In genomic region chr12:83178770-83179169, GRCm38 (mm10) we compare ENCODE assay signal across 27 mouse cellular contexts.
A peak's percentile ranks its signal among the peaks of the same experiment; 100 is the strongest.
DNase-seq lines count a peak whose midpoint lies in the region; ATAC-seq and TF ChIP-seq lines count a peak whose summit lies in the region.
"Had no signal": no experiment of that assay in that cellular context is flagged by ENCODE, and none has a peak within 500 bp of the region (broad histone marks: within the 10 kb centered on the region; RNA-seq: fewer than 3 reads in every experiment).

No protein-coding gene starts in this region.

- no peaks in the 10 kb centered on the region for H3K27me3 ChIP-seq in hindbrain, embryonic 15.5 days
- H3K27me3 ChIP-seq in hindbrain, embryonic 12.5 days: no peaks in the 10 kb centered on the region
- no peaks in the 10 kb centered on the region for H3K27me3 ChIP-seq in midbrain, embryonic 14.5 days (ENCODE audit: control insufficient read depth, insufficient read depth, low read length)
- H3K27me3 ChIP-seq in midbrain, postnatal 0 days (ENCODE audit: insufficient read depth, low read length): no peaks in the 10 kb centered on the region
- no peaks in the 10 kb centered on the region for H3K27me3 ChIP-seq in forebrain, embryonic 15.5 days
- H3K27me3 ChIP-seq: embryonic facial prominence, embryonic 15.5 days; heart, embryonic 12.5 days; kidney, embryonic 15.5 days; limb, embryonic 15.5 days; stomach, embryonic 15.5 days had no signal

- no peak overlapping the region for H3K4me3 ChIP-seq in hindbrain, embryonic 15.5 days
- no peak overlapping the region for H3K4me3 ChIP-seq in hindbrain, embryonic 12.5 days
- no peak overlapping the region for H3K4me3 ChIP-seq in midbrain, embryonic 14.5 days (replicated peaks; ENCODE audit: low read depth, low read length)
- H3K4me3 ChIP-seq in midbrain, postnatal 0 days (ENCODE audit: low read depth, low read length): no peak overlapping the region
- H3K4me3 ChIP-seq in forebrain, embryonic 15.5 days: no peak overlapping the region
- H3K4me3 ChIP-seq: embryonic facial prominence, embryonic 15.5 days; heart, embryonic 12.5 days; kidney, embryonic 15.5 days; limb, embryonic 15.5 days; stomach, embryonic 15.5 days had no signal

- peak overlapping the region; percentile 6; the same call in 1 of the 2 replicates for H3K27ac ChIP-seq in hindbrain, embryonic 15.5 days (replicated peaks)
- H3K27ac ChIP-seq in hindbrain, embryonic 12.5 days: no peak overlapping the region
- peak overlapping the region; percentile 6; the same call in 1 of the 2 replicates for H3K27ac ChIP-seq in midbrain, embryonic 14.5 days (replicated peaks; ENCODE audit: low read depth, low read length)
- H3K27ac ChIP-seq in midbrain, postnatal 0 days (ENCODE audit: low read depth, low read length): no peak overlapping the region
- H3K27ac ChIP-seq in forebrain, embryonic 15.5 days (replicated peaks): no peak overlapping the region
- H3K27ac ChIP-seq: embryonic facial prominence, embryonic 15.5 days; kidney, embryonic 15.5 days; limb, embryonic 15.5 days; liver, embryonic 14.5 days; stomach, embryonic 15.5 days had no signal

- 46% methylated on average over 2 of the region's 2 CpGs for WGBS in hindbrain, embryonic 15.5 days
- 67% methylated on average over 2 of the region's 2 CpGs for WGBS in hindbrain, embryonic 12.5 days
- 77% methylated on average over 2 of the region's 2 CpGs for WGBS in midbrain, embryonic 14.5 days
- 53% methylated on average over 2 of the region's 2 CpGs for whole genome bisulfite sequencing in midbrain, postnatal 0 days
- WGBS in forebrain, embryonic 15.5 days: 78% methylated on average over 2 of the region's 2 CpGs

- TF ChIP-seq CTCF in midbrain, postnatal 0 days (IDR thresholded peaks at IDR 0.05): no peak

- no peak overlapping the region for H3K9ac ChIP-seq in hindbrain, embryonic 15.5 days
- no peak overlapping the region for H3K9ac ChIP-seq in hindbrain, embryonic 12.5 days
- H3K9ac ChIP-seq in midbrain, embryonic 14.5 days (replicated peaks; ENCODE audit: low read length): no peak overlapping the region
- H3K9ac ChIP-seq in midbrain, postnatal 0 days (replicated peaks; ENCODE audit: low read length, poor library complexity, severe bottlenecking): no peak overlapping the region
- no peak overlapping the region for H3K9ac ChIP-seq in forebrain, embryonic 15.5 days (replicated peaks)
- H3K9ac ChIP-seq: embryonic facial prominence, embryonic 15.5 days; heart, embryonic 12.5 days; kidney, embryonic 15.5 days; limb, embryonic 15.5 days; liver, embryonic 14.5 days; lung, embryonic 14.5 days; stomach, embryonic 15.5 days had no signal

- ATAC-seq in cerebellum, adult (ENCODE audit: insufficient number of reproducible peaks, low FRiP score, low TSS enrichment): no peak
- ATAC-seq in hindbrain, embryonic 15.5 days (ENCODE audit: low FRiP score, low read depth): peak; percentile 23; the same call in 1 of the 2 replicates
- ATAC-seq in hindbrain, embryonic 12.5 days (ENCODE audit: low FRiP score): no peak
- ATAC-seq in midbrain, embryonic 14.5 days (ENCODE audit: low FRiP score, low TSS enrichment): no peak
- no peak for ATAC-seq in midbrain, postnatal 0 days (ENCODE audit: low FRiP score)
- ATAC-seq in forebrain, embryonic 15.5 days (replicated peaks): no peak
- ATAC-seq: activated CD4-positive, CD25-positive, alpha-beta regulatory T cell, adult 4 months; forebrain, embryonic 16.5 days had no signal

- no peaks in the 10 kb centered on the region for H3K9me3 ChIP-seq in hindbrain, embryonic 15.5 days
- no peaks in the 10 kb centered on the region for H3K9me3 ChIP-seq in hindbrain, embryonic 12.5 days (replicated peaks)
- no peaks in the 10 kb centered on the region for H3K9me3 ChIP-seq in midbrain, embryonic 14.5 days (ENCODE audit: control insufficient read depth, low read length)
- H3K9me3 ChIP-seq in midbrain, postnatal 0 days (ENCODE audit: low read length): no peaks in the 10 kb centered on the region
- no peaks in the 10 kb centered on the region for H3K9me3 ChIP-seq in forebrain, embryonic 15.5 days
- H3K9me3 ChIP-seq: embryonic facial prominence, embryonic 15.5 days; heart, embryonic 12.5 days; kidney, embryonic 15.5 days; limb, embryonic 15.5 days; stomach, embryonic 15.5 days had no signal

- peaks cover 3% of the 10 kb centered on the region; the same call in 1 of the 2 replicates for H3K4me1 ChIP-seq in hindbrain, embryonic 15.5 days (replicated peaks)
- no peaks in the 10 kb centered on the region for H3K4me1 ChIP-seq in hindbrain, embryonic 12.5 days
- no peaks in the 10 kb centered on the region for H3K4me1 ChIP-seq in midbrain, embryonic 14.5 days (ENCODE audit: control insufficient read depth, insufficient read depth, low read length)
- H3K4me1 ChIP-seq in midbrain, postnatal 0 days (ENCODE audit: insufficient read depth, low read length): no peaks in the 10 kb centered on the region; the same call in 1 of the 2 replicates
- H3K4me1 ChIP-seq in forebrain, embryonic 15.5 days: no peaks in the 10 kb centered on the region
- H3K4me1 ChIP-seq: embryonic facial prominence, embryonic 15.5 days; heart, embryonic 12.5 days; kidney, embryonic 15.5 days; limb, embryonic 15.5 days; stomach, embryonic 15.5 days had no signal

- DNase-seq in cerebellum, adult 11 months: peak; percentile 44
- no peak for DNase-seq in midbrain, embryonic 14.5 days
- DNase-seq in midbrain, postnatal 0 days (ENCODE audit: low spot score): no peak
- DNase-seq in retina, embryonic 14.5 days (ENCODE audit: low spot score): peak; percentile 26
- DNase-seq: adrenal gland, postnatal 10 days; gastrocnemius, postnatal 25 days; heart, adult 18-20 months; heart, postnatal 10 days; kidney, adult 11 months; kidney, postnatal 36 days; layer of hippocampus, adult 9-11 months; left cerebral cortex, postnatal 4 days; lung, embryonic 14.5 days; lung, postnatal 4 days; thymus, postnatal 25 days had no signal

- H3K4me2 ChIP-seq in hindbrain, embryonic 15.5 days: no peak overlapping the region
- H3K4me2 ChIP-seq in hindbrain, embryonic 12.5 days (replicated peaks): no peak overlapping the region
- no peak overlapping the region for H3K4me2 ChIP-seq in midbrain, embryonic 14.5 days (ENCODE audit: low read length)
- H3K4me2 ChIP-seq in midbrain, postnatal 0 days (ENCODE audit: low read depth, low read length, poor library complexity, severe bottlenecking): no peak overlapping the region
- no peak overlapping the region for H3K4me2 ChIP-seq in forebrain, embryonic 15.5 days (replicated peaks)
- H3K4me2 ChIP-seq: embryonic facial prominence, embryonic 15.5 days; heart, embryonic 12.5 days; kidney, embryonic 15.5 days; limb, embryonic 15.5 days; lung, embryonic 14.5 days; stomach, embryonic 15.5 days had no signal

- H3K36me3 ChIP-seq in hindbrain, embryonic 15.5 days: no peaks in the 10 kb centered on the region
- H3K36me3 ChIP-seq in hindbrain, embryonic 12.5 days: no peaks in the 10 kb centered on the region
- no peaks in the 10 kb centered on the region for H3K36me3 ChIP-seq in midbrain, embryonic 14.5 days (ENCODE audit: control insufficient read depth, insufficient read depth, low read length)
- no peaks in the 10 kb centered on the region for H3K36me3 ChIP-seq in midbrain, postnatal 0 days (ENCODE audit: insufficient read depth, low read length)
- no peaks in the 10 kb centered on the region for H3K36me3 ChIP-seq in forebrain, embryonic 15.5 days
- H3K36me3 ChIP-seq: embryonic facial prominence, embryonic 15.5 days; heart, embryonic 12.5 days; kidney, embryonic 15.5 days; limb, embryonic 15.5 days; stomach, embryonic 15.5 days had no signal

Comparison
In these comparisons a context has a peak if more than half of its experiments do, and no peak if none do; other contexts are left out.
1. H3K27ac ChIP-seq: peak in hindbrain, embryonic 15.5 days (single experiment) and midbrain, embryonic 14.5 days (single experiment); none in hindbrain, embryonic 12.5 days (single experiment), midbrain, postnatal 0 days (single experiment) and forebrain, embryonic 15.5 days (single experiment).
2. DNase-seq: peak in cerebellum, adult 11 months (single experiment) and retina, embryonic 14.5 days (single experiment); none in midbrain, embryonic 14.5 days (single experiment) and midbrain, postnatal 0 days (single experiment).